Mouse (Mus musculus) G1E (cell line): ENCODE results near the gene Polr3e. TPM values are rescaled to one million over a fixed set of nuclear protein-coding genes. Genes with fewer than 3 reads are reported as not detected.
A peak's percentile ranks its signal among the peaks of the same experiment; 100 is the strongest.

ENCODE experiments used
- ATAC-seq: 2 replicates; pipeline ENCODE4 v1.8.0; 2016; ENCODE audit warnings: mild to moderate bottlenecking; ENCODE audit not compliant: insufficient number of reproducible peaks, poor library complexity, low FRiP score, severe bottlenecking; ENCODE audit errors: extremely low read depth
- DNase-seq: peaks from one replicate; pipeline ENCODE4 v3.0.0; 2012; ENCODE audit warnings: low spot score
- H3K27me3 ChIP-seq: 2 replicates; pipeline ENCODE4 v1.6.1; 2012; ENCODE audit warnings: mild to moderate bottlenecking, low read length, inconsistent platforms; ENCODE audit not compliant: insufficient read depth
- H3K36me3 ChIP-seq: replicated peaks from 2 replicates; pipeline ENCODE3; 2012; ENCODE audit warnings: mild to moderate bottlenecking, inconsistent platforms
- H3K4me1 ChIP-seq: 2 replicates; pipeline ENCODE4 v1.6.1; 2012; ENCODE audit warnings: low read depth, low read length, inconsistent platforms, mixed read lengths; ENCODE audit not compliant: insufficient read depth
- H3K4me3 ChIP-seq: 2 replicates; pipeline ENCODE4 v1.5.1; 2012; ENCODE audit warnings: low read depth, mild to moderate bottlenecking, inconsistent platforms, low read length, moderate library complexity, mixed read lengths
- H3K9me3 ChIP-seq: replicated peaks from 2 replicates; pipeline ENCODE4 v1.6.1; 2012; ENCODE audit warnings: inconsistent platforms
- CTCF ChIP-seq: IDR thresholded peaks from 2 replicates; pipeline ENCODE4 v1.5.1; 2012; ENCODE audit warnings: low read depth, low read length, inconsistent platforms, mixed read lengths
- GATA1 ChIP-seq: IDR thresholded peaks from 2 replicates; pipeline ENCODE4 v1.6.1; 2012; ENCODE audit warnings: borderline replicate concordance, low read length, inconsistent platforms, mixed read lengths
- GATA2 ChIP-seq: IDR thresholded peaks from 2 replicates; pipeline ENCODE4 v1.6.1; 2012; ENCODE audit warnings: low read depth, low read length, inconsistent platforms, borderline replicate concordance
- POLR2AphosphoS5 ChIP-seq: IDR thresholded peaks from 2 replicates; pipeline ENCODE4 v1.6.1; 2012; ENCODE audit warnings: low read depth, low read length, inconsistent platforms; ENCODE audit not compliant: insufficient replicate concordance
- TAL1 ChIP-seq: conservative IDR thresholded peaks from 2 replicates; pipeline ENCODE4 v1.6.1; 2012; ENCODE audit warnings: low read depth, low read length, inconsistent platforms, mixed read lengths
- polyA plus RNA-seq: library from polyadenylated mRNA; stranded (reverse); fragments of >175 nt; gene quantifications from 2 replicates; pipeline ENCODE4 v1.2.3, GENCODE M21; 2012
- total RNA-seq, 2 experiments: library from RNA; stranded (forward) in 1 of 2; stranded (reverse) in 1 of 2; fragments of 200-1000 nt in 1 of 2; fragments of >200 nt in 1 of 2; fragmentation: Nextera tagmentation in 1 of 2; gene quantifications; 2 replicates each; pipeline ENCODE4 v1.2.3; 2014 to 2017

Polr3e gene
- total and polyA plus RNA-seq, 3 experiments, result 18.0 to 36.5 (median 27.6) TPM

DNA sequence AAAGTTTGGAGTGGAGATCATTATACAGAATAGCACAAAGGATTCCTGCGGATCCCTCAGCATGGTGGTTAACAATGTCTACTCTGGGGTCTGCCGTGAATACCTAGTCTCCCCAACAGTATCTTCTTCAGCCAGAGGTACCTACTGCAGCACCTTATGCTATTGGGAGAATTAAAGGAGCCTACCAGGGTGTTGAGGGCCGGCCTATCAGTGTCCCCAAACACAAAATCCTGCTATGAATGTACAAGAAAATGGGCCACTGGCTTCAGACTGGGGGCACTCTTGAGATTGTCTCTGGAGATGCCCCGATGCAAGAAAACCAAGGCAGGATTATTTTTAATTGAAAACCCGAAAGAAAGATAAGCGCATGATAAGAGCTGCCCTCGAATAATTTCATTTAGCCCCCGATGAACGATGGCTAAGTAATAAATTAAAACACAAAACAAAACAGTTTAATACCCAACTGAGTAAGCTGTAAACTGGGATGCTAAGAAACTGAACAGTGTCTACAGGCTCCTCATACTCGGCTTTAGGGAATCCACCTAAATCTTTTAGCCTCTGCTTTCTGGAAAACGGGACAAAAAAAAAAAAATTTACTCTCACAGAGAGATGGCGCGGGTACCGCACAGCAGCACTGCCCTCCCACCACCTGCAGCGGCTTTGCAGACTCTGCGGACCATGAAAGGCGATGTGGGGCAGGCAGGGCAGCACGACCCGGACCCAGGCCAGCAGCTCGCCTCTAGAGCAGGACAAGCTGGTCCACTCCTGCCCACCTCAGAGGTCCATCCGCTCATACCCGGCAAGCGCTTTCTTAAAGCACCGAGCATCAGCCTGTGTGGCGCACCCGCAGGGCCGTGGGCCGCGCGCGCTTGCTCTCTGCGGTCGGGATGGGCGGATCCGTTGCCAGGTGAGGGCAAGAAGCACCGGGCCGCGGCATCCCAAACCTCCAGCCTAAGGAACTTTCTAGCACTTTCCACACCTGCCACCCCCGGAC, 63.7 kb downstream of the Polr3e start:
- peak; percentile 17 for DNase-seq
- no peak for ATAC-seq
- TF ChIP-seq TAL1, result no peak
- TF ChIP-seq CTCF, result no peak
- no peak for TF ChIP-seq GATA2
- no peak for TF ChIP-seq POLR2AphosphoS5
- no peak for TF ChIP-seq GATA1
- Histone ChIP-seq H3K36me3 (peaks cover 4% of the 10 kb centered on the region), H3K27me3 (peaks cover 3% of the 10 kb centered on the region; the same call in 1 of the 2 replicates), H3K9me3 (no peaks in the 10 kb centered on the region), H3K4me3 (peak overlapping the region; percentile 88), H3K4me1 (peaks cover 51% of the 10 kb centered on the region)

DNA sequence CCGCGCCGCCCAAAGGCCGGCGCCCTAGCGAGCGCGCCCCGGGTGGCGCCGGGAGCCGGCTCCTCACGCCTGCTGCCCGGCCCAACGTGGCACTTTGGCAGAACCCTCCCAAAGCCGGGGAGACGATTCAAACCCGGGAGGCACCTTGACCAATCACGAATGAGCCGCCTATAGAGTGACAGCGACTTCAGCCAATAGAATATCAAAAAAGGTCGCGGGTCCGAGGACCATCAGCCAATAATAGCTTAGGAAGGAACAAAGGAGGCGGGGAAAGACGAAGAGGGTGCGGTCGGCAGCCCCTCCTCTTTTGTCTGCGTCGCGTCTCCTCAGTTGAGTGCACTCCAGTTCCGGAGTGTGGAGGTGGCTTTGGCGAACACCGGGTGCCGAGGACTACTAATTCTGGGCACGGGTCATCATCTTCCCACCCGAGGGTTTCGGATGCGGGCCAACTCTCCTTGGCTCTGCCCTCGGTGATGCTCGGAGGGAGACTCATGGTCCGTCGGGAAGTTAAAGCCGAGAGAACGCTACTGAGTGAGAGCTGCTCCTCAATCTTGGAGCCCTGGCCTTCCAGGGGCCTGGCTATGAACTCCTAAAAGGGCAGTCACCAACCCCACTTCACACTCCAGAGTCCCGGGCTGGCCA, 64.8 kb downstream of the Polr3e start, which contains the start of the genes Cdr2 and Mfsd13b:
TSS of gene Cdr2 (minus strand) at position 113 of the 642 bp plus-strand sequence.
TSS of gene Mfsd13b (plus strand) at position 310 of the 642 bp plus-strand sequence.
- H3K9me3 ChIP-seq, result no peaks in the 10 kb centered on the region
- peaks cover 51% of the 10 kb centered on the region for H3K4me1 ChIP-seq
- peak within 1 kb of the TSS; percentile 88 for H3K4me3 ChIP-seq
- ATAC-seq (peak; percentile 96), DNase-seq (peak; percentile 98)
- H3K36me3 ChIP-seq, result peaks cover 4% of the 10 kb centered on the region
- TF ChIP-seq POLR2AphosphoS5 (no peak), GATA1 (no peak), CTCF (no peak), GATA2 (no peak), TAL1 (no peak)
- H3K27me3 ChIP-seq, result peaks cover 5% of the 10 kb centered on the region; the same call in 1 of the 2 replicates

DNA sequence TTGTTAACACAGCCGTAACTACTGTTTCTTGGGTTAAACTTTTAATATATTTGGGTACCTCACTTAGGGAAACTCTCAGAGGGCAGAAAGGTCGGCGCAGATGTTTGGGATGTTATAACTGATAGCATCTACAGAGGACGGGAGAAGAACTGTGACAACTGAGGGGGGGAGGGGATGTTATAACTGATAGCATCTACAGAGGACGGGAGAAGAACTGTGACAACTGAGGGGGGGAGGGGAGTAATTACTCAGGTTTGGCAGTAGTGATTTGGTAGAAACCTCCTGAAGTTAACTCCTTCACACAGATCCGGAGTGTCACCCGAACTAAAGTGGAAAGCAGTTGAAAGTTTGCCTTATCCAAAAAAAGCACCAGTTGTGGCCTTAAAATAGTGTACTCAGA, 65.4 kb downstream of the Polr3e start:
- Histone ChIP-seq H3K4me1 (peaks cover 49% of the 10 kb centered on the region), H3K4me3 (peak overlapping the region; percentile 88), H3K27me3 (peaks cover 5% of the 10 kb centered on the region; the same call in 1 of the 2 replicates), H3K9me3 (no peaks in the 10 kb centered on the region), H3K36me3 (peaks cover 3% of the 10 kb centered on the region)
- TF ChIP-seq GATA1 (no peak), CTCF (no peak), POLR2AphosphoS5 (no peak), TAL1 (no peak), GATA2 (no peak)
- ATAC-seq (no peak), DNase-seq (no peak)

DNA sequence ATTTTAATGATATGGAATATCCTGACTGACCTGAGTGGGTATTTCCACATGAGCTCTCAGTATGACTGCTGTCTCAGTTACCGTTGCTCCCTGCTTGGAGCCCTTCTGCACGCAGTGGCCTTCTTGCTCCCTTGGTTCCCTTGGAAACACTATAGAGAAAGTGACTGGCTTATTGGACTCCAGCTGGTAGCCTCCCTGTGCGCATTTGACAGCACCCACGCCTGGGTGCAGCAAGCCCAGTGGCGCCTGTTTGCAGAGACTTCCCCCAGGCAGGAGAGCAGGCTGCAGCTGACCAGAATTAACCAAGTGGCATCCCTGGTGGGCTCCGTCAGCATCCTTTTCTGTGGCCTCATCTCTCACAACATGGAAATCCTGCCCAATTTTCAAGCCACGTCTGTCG, 73.6 kb downstream of the Polr3e start:
- Histone ChIP-seq H3K9me3 (peaks cover 3% of the 10 kb centered on the region; the same call in 1 of the 2 replicates), H3K4me3 (no peak overlapping the region), H3K36me3 (no peaks in the 10 kb centered on the region), H3K27me3 (peaks cover 27% of the 10 kb centered on the region), H3K4me1 (no peaks in the 10 kb centered on the region)
- ATAC-seq (no peak), DNase-seq (no peak)
- TF ChIP-seq GATA1, result no peak
- TF ChIP-seq GATA2, result no peak
- TF ChIP-seq CTCF, result no peak
- TF ChIP-seq TAL1, result no peak
- no peak for TF ChIP-seq POLR2AphosphoS5

Other genes with a start within 250 kb of the Polr3e start
- not detected in 2 replicates for gene Pdzd9, start 247.4 kb upstream of the Polr3e start, total RNA-seq (2014; fragmentation: Nextera tagmentation)
- gene Pdzd9, start 247.4 kb upstream of the Polr3e start, total RNA-seq (2017), result 0.38 and 0.46 TPM in 2 replicates
- gene Pdzd9, start 247.4 kb upstream of the Polr3e start, polyA plus RNA-seq, result not detected in 2 replicates
- gene Mosmo, start 240.1 kb upstream of the Polr3e start, total RNA-seq (2014; fragmentation: Nextera tagmentation), result 81.1 and 127 TPM in 2 replicates
- 39.3 and 44.5 TPM in 2 replicates for gene Mosmo, start 240.1 kb upstream of the Polr3e start, total RNA-seq (2017)
- gene Mosmo, start 240.1 kb upstream of the Polr3e start, polyA plus RNA-seq, result 30.4 and 41.0 TPM in 2 replicates
- not detected in 2 replicates for gene Vwa3a, start 178.4 kb upstream of the Polr3e start, total RNA-seq (2014; fragmentation: Nextera tagmentation)
- 0.11 TPM in 1 of 2 replicates, not detected in the other for gene Vwa3a, start 178.4 kb upstream of the Polr3e start, total RNA-seq (2017)
- gene Vwa3a, start 178.4 kb upstream of the Polr3e start, polyA plus RNA-seq, result not detected in 2 replicates
- gene Gm5737, start 105.4 kb upstream of the Polr3e start, total RNA-seq (2014; fragmentation: Nextera tagmentation), result not detected in 2 replicates
- gene Gm5737, start 105.4 kb upstream of the Polr3e start, total RNA-seq (2017), result not detected in 2 replicates
- gene Gm5737, start 105.4 kb upstream of the Polr3e start, polyA plus RNA-seq, result not detected in 2 replicates
- gene Eef2k, start 74.9 kb upstream of the Polr3e start, total RNA-seq (2014; fragmentation: Nextera tagmentation), result 62.3 and 72.9 TPM in 2 replicates
- 185 and 189 TPM in 2 replicates for gene Eef2k, start 74.9 kb upstream of the Polr3e start, total RNA-seq (2017)
- gene Eef2k, start 74.9 kb upstream of the Polr3e start, polyA plus RNA-seq, result 89.8 and 107 TPM in 2 replicates
- gene Cdr2, start 64.6 kb downstream of the Polr3e start, total RNA-seq (2014; fragmentation: Nextera tagmentation), result 12.8 and 20.0 TPM in 2 replicates
- 12.7 and 14.0 TPM in 2 replicates for gene Cdr2, start 64.6 kb downstream of the Polr3e start, total RNA-seq (2017)
- gene Cdr2, start 64.6 kb downstream of the Polr3e start, polyA plus RNA-seq, result 7.7 and 8.0 TPM in 2 replicates
- gene Mfsd13b, start 64.8 kb downstream of the Polr3e start, total RNA-seq (2014; fragmentation: Nextera tagmentation), result 4.5 TPM in 1 of 2 replicates, not detected in the other
- 0.38 TPM in 1 of 2 replicates, not detected in the other for gene Mfsd13b, start 64.8 kb downstream of the Polr3e start, total RNA-seq (2017)
- not detected in 2 replicates for gene Mfsd13b, start 64.8 kb downstream of the Polr3e start, polyA plus RNA-seq
- gene Mettl9, start 116.7 kb downstream of the Polr3e start, total RNA-seq (2014; fragmentation: Nextera tagmentation), result 61.2 and 70.9 TPM in 2 replicates
- 84.7 and 90.8 TPM in 2 replicates for gene Mettl9, start 116.7 kb downstream of the Polr3e start, total RNA-seq (2017)
- 30.3 and 33.9 TPM in 2 replicates for gene Mettl9, start 116.7 kb downstream of the Polr3e start, polyA plus RNA-seq
- gene Igsf6, start 156.8 kb downstream of the Polr3e start, total RNA-seq (2014; fragmentation: Nextera tagmentation), result 0.97 TPM in 1 of 2 replicates, not detected in the other
- 0.06 and 0.33 TPM in 2 replicates for gene Igsf6, start 156.8 kb downstream of the Polr3e start, total RNA-seq (2017)
- gene Igsf6, start 156.8 kb downstream of the Polr3e start, polyA plus RNA-seq, result 0.07 and 0.10 TPM in 2 replicates
- 0.34 and 0.75 TPM in 2 replicates for gene Otoa, start 163.9 kb downstream of the Polr3e start, total RNA-seq (2014; fragmentation: Nextera tagmentation)
- gene Otoa, start 163.9 kb downstream of the Polr3e start, total RNA-seq (2017), result 0.82 and 0.87 TPM in 2 replicates
- gene Otoa, start 163.9 kb downstream of the Polr3e start, polyA plus RNA-seq, result 0.43 and 0.50 TPM in 2 replicates